Mouse (Mus musculus): ENCODE data around the gene Tmub2. TPM values are rescaled to one million over a fixed set of nuclear protein-coding genes. Genes with fewer than 3 reads are reported as not detected.
A peak's percentile ranks its signal among the peaks of the same experiment; 100 is the strongest.

Tmub2 gene
- polyA plus RNA-seq, 1 experiment from 2014 or later = 78.5 TPM

DNA sequence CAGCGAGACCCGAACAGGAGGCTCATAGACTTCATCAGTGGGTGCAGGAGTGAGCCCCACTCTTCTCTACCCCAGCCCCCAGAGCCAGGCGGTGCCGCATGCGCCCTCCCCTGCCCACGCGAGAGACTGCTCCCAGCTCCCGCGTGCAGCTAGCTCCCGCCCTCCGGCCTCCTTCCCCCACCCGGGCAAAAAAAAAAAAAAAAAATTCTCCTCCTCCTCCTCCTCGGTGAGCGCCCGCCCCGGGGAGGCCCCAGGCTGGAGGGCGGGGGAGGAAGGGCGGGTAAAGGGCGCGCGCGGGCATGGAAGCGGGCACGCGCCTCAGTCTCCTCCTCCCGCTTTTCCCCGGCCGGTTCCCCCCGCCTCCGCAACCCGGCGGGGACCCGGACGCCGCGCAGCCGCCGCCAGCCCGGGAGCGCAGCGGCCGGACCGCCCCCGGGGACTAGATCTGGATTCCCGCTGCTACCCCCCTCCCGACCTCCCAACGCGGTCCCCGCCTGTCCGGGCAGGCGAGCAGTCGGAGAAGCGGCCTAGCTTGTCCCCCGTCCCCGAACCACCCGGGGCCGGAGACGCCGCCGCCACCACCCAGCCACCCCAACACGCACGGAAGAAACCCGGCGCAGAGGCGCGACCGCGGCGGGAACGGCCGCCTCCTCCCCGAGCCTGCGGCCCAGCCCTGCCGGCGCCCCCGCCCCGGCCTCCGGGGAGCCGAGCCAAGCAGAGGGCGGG lies 32.0 kb downstream of the Tmub2 start:
- Histone ChIP-seq H3K9me3 (replicated peaks; ENCODE audit: control insufficient read depth, low read length, poor library complexity, severe bottlenecking) (no peaks in the 10 kb centered on the region), H3K4me1 (ENCODE audit: control insufficient read depth, insufficient read depth, low read length) (peaks cover 19% of the 10 kb centered on the region), H3K4me2 (ENCODE audit: low read length) (peak overlapping the region; percentile 71), H3K27me3 (ENCODE audit: control insufficient read depth, insufficient read depth, low read depth, low read length) (no peaks in the 10 kb centered on the region), H3K27ac (ENCODE audit: low read length) (peak overlapping the region; percentile 98), H3K9ac (ENCODE audit: low read depth, low read length) (peak overlapping the region; percentile 99), H3K36me3 (ENCODE audit: control insufficient read depth, insufficient read depth, low read length) (peaks cover 21% of the 10 kb centered on the region), H3K4me3 (ENCODE audit: low read depth, low read length) (peak overlapping the region; percentile 92)
- peak; percentile 37; the same call in 1 of the 2 replicates for ATAC-seq
- WGBS = 2% methylated on average over 49 of the region's 80 CpGs

DNA sequence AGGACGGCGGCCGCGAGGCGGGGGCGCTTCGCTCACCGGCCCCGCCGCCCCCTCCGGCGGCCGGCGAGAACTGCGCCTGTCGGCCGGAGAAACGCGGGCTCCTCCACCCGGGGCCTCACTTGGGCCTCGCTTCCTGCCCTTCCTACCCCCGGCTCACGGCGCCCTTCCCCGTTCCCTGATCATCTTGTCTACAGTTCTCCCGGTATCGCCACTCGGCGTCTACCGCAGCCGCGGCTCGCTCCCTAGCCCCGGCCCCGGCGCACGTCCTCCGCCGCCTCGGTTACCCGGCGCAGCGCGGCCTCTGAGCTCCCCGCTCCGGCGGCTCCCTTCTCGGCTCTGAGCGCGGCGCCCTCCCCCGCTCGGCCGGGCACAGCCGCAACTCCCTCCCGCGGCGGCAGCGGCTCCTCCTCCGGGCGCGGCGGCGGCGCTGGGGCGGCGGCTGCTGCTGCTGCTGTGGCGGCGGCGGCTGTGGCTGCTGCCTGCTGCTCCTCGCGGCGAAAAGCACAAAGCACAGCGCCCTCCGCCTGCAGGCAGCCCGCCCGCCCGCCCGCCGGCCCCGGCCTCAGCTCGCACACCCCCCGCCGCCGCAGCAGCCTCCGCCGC lies 32.7 kb downstream of the Tmub2 start:
- peak overlapping the region; percentile 99 for H3K9ac ChIP-seq (ENCODE audit: low read depth, low read length)
- H3K4me1 ChIP-seq (ENCODE audit: control insufficient read depth, insufficient read depth, low read length) = peaks cover 19% of the 10 kb centered on the region
- H3K36me3 ChIP-seq (ENCODE audit: control insufficient read depth, insufficient read depth, low read length) = peaks cover 20% of the 10 kb centered on the region
- H3K9me3 ChIP-seq (replicated peaks; ENCODE audit: control insufficient read depth, low read length, poor library complexity, severe bottlenecking) = no peaks in the 10 kb centered on the region
- peak overlapping the region; percentile 78 for H3K4me2 ChIP-seq (ENCODE audit: low read length)
- no peak; the same call in 1 of the 2 replicates for ATAC-seq
- WGBS = under 1% methylated on average over 51 of the region's 87 CpGs
- no peaks in the 10 kb centered on the region for H3K27me3 ChIP-seq (ENCODE audit: control insufficient read depth, insufficient read depth, low read depth, low read length)
- H3K4me3 ChIP-seq (ENCODE audit: low read depth, low read length) = peak overlapping the region; percentile 92
- H3K27ac ChIP-seq (ENCODE audit: low read length) = peak overlapping the region; percentile 98

DNA sequence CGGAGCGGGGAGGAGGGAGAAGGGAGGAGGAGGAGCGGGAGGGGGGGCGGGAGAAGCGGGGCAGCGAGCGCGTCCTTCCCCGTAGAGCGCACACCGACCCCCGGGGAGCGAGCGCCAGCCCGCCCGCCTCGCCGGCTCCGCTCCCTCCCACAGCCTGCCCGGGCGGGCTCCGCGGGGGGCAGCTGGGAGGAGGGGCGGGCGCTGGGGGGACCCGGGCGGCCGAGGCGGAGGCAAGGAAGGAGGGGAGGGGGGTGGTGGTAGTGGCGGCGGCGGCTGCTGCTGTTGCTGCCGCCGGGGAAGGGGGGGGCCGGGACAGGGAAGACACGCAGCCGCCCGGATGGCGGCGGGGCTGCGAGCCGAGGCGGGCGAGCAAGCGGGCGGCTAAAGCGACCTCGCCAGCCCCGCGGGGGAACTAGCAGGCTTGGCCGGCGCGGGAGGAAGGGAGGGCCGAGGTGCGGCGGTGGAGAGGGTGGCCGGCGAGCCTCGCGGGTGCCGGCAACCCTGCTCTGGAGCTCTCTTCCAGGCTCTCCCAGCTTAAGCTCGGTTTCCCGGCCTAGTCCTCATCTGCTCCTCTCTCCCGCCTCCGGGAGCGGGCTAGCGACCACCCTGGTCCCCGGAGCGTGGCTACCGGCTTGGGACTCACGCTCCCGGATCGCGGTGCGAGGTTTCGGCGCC lies 33.3 kb downstream of the Tmub2 start:
- Histone ChIP-seq H3K9me3 (replicated peaks; ENCODE audit: control insufficient read depth, low read length, poor library complexity, severe bottlenecking) (no peaks in the 10 kb centered on the region), H3K27me3 (ENCODE audit: control insufficient read depth, insufficient read depth, low read depth, low read length) (no peaks in the 10 kb centered on the region), H3K9ac (ENCODE audit: low read depth, low read length) (peak overlapping the region; percentile 99), H3K4me3 (ENCODE audit: low read depth, low read length) (peak overlapping the region; percentile 92), H3K36me3 (ENCODE audit: control insufficient read depth, insufficient read depth, low read length) (peaks cover 14% of the 10 kb centered on the region), H3K27ac (ENCODE audit: low read length) (peak overlapping the region; percentile 98), H3K4me1 (ENCODE audit: control insufficient read depth, insufficient read depth, low read length) (peaks cover 19% of the 10 kb centered on the region), H3K4me2 (ENCODE audit: low read length) (peak overlapping the region; percentile 78)
- WGBS = under 1% methylated on average over 29 of the region's 77 CpGs
- peak; percentile 27 for ATAC-seq

DNA sequence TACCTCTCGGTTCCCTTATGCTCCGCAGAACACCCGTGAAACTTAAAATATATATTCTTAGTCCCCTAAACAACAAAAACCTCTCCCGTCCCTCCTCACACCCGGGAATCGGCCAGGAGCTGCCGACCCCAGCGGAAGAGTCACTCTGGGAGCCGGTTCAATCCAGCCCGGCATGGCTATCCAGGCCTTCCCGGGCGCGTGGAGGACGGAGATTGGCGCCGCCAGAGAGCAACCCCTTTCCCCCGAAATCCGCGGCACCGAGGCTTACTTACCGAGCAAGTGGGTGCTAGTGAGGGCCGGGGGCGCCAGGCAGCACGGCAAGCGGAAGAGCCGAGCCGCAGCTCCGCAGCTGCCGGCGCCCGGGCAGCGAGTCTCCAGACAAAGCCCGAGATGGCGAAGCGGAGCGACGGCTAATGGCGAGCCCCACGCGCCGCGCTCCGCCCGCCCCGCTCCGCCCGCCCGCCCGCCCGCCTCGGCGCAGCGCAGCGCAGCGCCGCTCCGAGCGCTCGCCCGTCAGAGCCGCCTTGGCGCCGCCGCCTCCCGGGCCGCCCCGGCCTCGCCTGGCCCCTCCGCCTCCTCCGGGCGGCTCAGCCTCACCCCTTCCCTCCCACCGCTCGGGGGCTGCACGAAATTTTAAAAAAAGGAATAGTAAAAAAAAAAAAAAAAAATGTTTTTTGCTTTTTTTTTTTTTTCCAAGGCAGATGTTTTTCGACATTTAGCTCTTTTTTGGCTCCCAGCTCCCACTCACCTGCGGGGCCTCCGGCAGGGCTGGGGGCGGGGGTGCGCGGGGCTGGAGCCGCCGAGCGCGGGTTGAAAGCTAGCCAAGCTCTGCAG lies 34.1 kb downstream of the Tmub2 start:
- Histone ChIP-seq H3K9me3 (replicated peaks; ENCODE audit: control insufficient read depth, low read length, poor library complexity, severe bottlenecking) (no peaks in the 10 kb centered on the region), H3K4me3 (ENCODE audit: low read depth, low read length) (peak overlapping the region; percentile 92), H3K9ac (ENCODE audit: low read depth, low read length) (peak overlapping the region; percentile 99), H3K4me1 (ENCODE audit: control insufficient read depth, insufficient read depth, low read length) (peaks cover 19% of the 10 kb centered on the region), H3K36me3 (ENCODE audit: control insufficient read depth, insufficient read depth, low read length) (peaks cover 7% of the 10 kb centered on the region), H3K27me3 (ENCODE audit: control insufficient read depth, insufficient read depth, low read depth, low read length) (no peaks in the 10 kb centered on the region), H3K27ac (ENCODE audit: low read length) (peak overlapping the region; percentile 98), H3K4me2 (ENCODE audit: low read length) (peak overlapping the region; percentile 78)
- no peak for ATAC-seq
- WGBS = under 1% methylated on average over 56 of the region's 84 CpGs

DNA sequence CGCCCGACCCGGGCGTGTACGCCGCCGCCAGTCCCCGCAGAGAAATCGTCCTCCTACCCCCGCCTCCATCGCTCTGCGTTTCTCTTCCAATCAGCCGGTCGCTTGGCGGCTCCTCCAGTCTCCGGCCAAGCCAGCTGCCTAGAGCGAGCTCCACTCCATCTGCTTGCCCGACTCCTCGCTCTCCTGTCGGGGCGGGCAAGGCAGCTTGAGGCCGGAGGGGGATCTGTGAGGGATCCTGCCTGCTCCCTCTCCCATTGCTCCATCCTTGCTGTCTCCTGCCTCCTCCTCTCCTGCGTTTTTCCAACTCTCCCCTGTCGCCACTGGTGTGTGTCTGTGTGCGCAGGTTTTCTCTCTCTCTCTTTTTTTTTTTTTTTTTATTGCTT lies 34.7 kb downstream of the Tmub2 start, which contains the start of gene Ubtf:
Gene Ubtf (minus strand): TSS at position 333 of the 383 bp plus-strand sequence.
- no peak for ATAC-seq
- Histone ChIP-seq H3K9me3 (replicated peaks; ENCODE audit: control insufficient read depth, low read length, poor library complexity, severe bottlenecking) (no peaks in the 10 kb centered on the region), H3K4me2 (ENCODE audit: low read length) (peak within 1 kb of the TSS; percentile 78), H3K4me1 (ENCODE audit: control insufficient read depth, insufficient read depth, low read length) (peaks cover 19% of the 10 kb centered on the region), H3K36me3 (ENCODE audit: control insufficient read depth, insufficient read depth, low read length) (peaks cover 1% of the 10 kb centered on the region; the same call in 1 of the 2 replicates), H3K9ac (ENCODE audit: low read depth, low read length) (peak within 1 kb of the TSS; percentile 99), H3K27me3 (ENCODE audit: control insufficient read depth, insufficient read depth, low read depth, low read length) (no peaks in the 10 kb centered on the region), H3K4me3 (ENCODE audit: low read depth, low read length) (peak within 1 kb of the TSS; percentile 92), H3K27ac (ENCODE audit: low read length) (peak within 1 kb of the TSS; percentile 98)
- WGBS = 0% methylated on average over 25 of the region's 25 CpGs

DNA sequence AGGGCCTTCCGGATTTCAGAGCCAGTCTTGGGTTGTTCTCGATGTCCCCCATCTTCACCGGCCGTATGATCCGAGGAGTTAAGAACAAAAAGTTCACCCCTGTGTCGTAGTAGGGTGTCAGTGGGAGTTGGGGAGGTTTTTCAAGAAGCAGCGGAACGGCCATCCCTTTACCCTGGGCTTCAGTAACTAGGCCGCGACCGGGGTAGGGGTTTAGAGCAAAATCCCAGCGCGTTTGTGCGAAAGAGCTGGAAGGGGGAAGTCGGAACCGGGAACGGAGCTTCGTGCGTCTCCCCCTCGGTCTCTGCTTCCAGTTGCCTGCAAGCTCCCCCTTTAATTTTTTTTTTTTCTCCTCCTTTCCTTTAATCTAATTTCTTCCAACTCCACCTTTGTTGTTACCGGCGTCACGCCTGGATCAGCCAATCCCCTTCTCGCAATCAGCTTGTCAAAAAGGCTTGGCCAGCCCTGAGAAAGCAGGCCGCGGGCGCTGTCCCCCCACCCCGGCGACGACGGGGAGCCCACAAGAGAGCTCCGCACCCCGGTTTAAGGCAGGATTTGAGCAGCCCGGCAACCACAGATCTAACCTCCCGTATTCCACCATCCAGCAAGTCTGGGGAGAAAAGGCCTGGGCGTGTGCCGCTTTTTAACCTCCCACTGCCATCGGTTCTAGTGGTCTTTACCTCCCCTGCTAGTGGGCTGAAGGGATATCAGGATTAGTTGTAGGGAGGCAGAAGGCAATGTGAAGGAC lies 35.4 kb downstream of the Tmub2 start:
- under 1% methylated on average over 38 of the region's 38 CpGs for WGBS
- peak overlapping the region; percentile 99 for H3K9ac ChIP-seq (ENCODE audit: low read depth, low read length)
- no peaks in the 10 kb centered on the region for H3K27me3 ChIP-seq (ENCODE audit: control insufficient read depth, insufficient read depth, low read depth, low read length)
- peak overlapping the region; percentile 98 for H3K27ac ChIP-seq (ENCODE audit: low read length)
- H3K4me1 ChIP-seq (ENCODE audit: control insufficient read depth, insufficient read depth, low read length) = peaks cover 19% of the 10 kb centered on the region
- no peaks in the 10 kb centered on the region for H3K36me3 ChIP-seq (ENCODE audit: control insufficient read depth, insufficient read depth, low read length)
- H3K4me2 ChIP-seq (ENCODE audit: low read length) = peak overlapping the region; percentile 78
- H3K9me3 ChIP-seq (replicated peaks; ENCODE audit: control insufficient read depth, low read length, poor library complexity, severe bottlenecking) = no peaks in the 10 kb centered on the region
- peak overlapping the region; percentile 92 for H3K4me3 ChIP-seq (ENCODE audit: low read depth, low read length)
- ATAC-seq = peak; percentile 55

DNA sequence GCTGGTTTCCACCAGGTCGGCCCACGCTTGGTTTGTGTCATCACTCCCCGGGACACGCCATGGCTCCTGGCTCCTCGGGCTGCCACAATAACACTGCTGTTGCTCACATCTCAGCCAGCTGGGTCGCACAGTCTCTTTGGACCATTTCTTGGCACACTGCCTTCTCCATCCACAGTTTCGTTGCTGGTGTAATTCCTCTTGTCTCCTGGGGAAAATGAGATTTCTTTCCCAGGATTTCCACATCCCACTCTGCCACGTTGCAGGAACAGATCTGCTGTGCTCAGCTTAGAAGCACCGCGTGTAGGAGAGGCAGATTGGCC lies 35.9 kb downstream of the Tmub2 start:
- peak overlapping the region; percentile 98 for H3K27ac ChIP-seq (ENCODE audit: low read length)
- peaks cover 17% of the 10 kb centered on the region for H3K4me1 ChIP-seq (ENCODE audit: control insufficient read depth, insufficient read depth, low read length)
- H3K36me3 ChIP-seq (ENCODE audit: control insufficient read depth, insufficient read depth, low read length) = no peaks in the 10 kb centered on the region
- H3K4me2 ChIP-seq (ENCODE audit: low read length) = peak overlapping the region; percentile 78
- 7% methylated on average over 10 of the region's 10 CpGs for WGBS
- peak; percentile 12; the same call in 1 of the 2 replicates for ATAC-seq
- peak overlapping the region; percentile 92 for H3K4me3 ChIP-seq (ENCODE audit: low read depth, low read length)
- peak overlapping the region; percentile 99 for H3K9ac ChIP-seq (ENCODE audit: low read depth, low read length)
- H3K27me3 ChIP-seq (ENCODE audit: control insufficient read depth, insufficient read depth, low read depth, low read length) = no peaks in the 10 kb centered on the region
- no peaks in the 10 kb centered on the region for H3K9me3 ChIP-seq (replicated peaks; ENCODE audit: control insufficient read depth, low read length, poor library complexity, severe bottlenecking)

DNA sequence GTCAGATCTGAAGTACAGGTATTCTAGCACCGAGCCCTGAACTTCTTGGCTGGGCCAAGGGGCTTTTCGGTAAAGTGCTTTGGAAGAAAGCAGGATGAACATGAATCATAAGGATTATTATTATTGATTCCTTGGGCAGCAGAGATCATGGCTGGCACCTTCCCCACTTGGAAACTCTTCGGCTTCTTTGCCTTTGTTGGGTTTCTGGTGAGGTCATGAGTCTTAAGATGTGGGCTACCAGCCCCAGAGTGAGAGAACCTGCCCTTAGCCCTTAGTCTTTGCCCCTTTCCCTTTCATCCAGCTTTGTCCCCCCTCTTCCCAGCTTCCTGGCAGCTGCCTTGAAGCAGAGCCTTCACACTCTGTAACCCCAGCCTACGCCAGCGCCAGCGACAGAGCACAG lies 37.2 kb downstream of the Tmub2 start:
- Histone ChIP-seq H3K9me3 (replicated peaks; ENCODE audit: control insufficient read depth, low read length, poor library complexity, severe bottlenecking) (no peaks in the 10 kb centered on the region), H3K9ac (ENCODE audit: low read depth, low read length) (no peak overlapping the region), H3K4me1 (ENCODE audit: control insufficient read depth, insufficient read depth, low read length) (peaks cover 9% of the 10 kb centered on the region), H3K27me3 (ENCODE audit: control insufficient read depth, insufficient read depth, low read depth, low read length) (no peaks in the 10 kb centered on the region), H3K27ac (ENCODE audit: low read length) (no peak overlapping the region), H3K36me3 (ENCODE audit: control insufficient read depth, insufficient read depth, low read length) (no peaks in the 10 kb centered on the region), H3K4me2 (ENCODE audit: low read length) (no peak overlapping the region), H3K4me3 (ENCODE audit: low read depth, low read length) (no peak overlapping the region)
- 78% methylated on average over 6 of the region's 6 CpGs for WGBS
- ATAC-seq = no peak

All from midbrain, embryonic 16.5 days (tissue).